Mouse (Mus musculus) ES-CJ7 (cell line): ENCODE data around the gene 4933403O08Rik.

Experiments
- DNase-seq: peaks from one replicate; pipeline ENCODE4 v3.0.0; 2011; ENCODE audit warnings: low read depth, low spot score

Gene 4933403O08Rik

GRCm38 (mm10) chrX:112238749-112239148 lies at the start of gene 4933403O08Rik:
TSS of gene 4933403O08Rik (plus strand) at chrX:112239049.
- no peak for DNase-seq

- no peak for DNase-seq
These were observed 4.1 kb downstream of the 4933403O08Rik start for GRCm38 (mm10) chrX:112242916-112243315.

DNA sequence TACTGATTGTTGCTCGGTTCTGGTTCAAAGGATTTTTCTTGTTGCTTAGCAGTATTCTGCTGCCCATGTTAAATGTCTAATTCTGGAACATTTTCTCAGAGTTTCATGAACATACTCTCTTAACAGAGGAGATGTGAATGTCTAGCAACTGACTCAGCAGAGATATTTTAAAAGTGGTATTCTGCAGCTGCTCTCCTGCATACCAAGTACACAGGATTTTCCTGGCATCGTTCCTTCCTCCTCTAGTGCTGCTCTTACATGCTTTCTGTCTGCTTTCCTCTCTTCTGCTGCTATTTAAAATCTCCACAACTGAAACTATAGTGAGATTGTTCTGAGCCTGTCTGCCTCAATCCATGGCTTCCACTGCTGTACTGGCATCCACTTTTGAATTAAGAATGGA lies 16.7 kb downstream of the 4933403O08Rik start:
- DNase-seq = no peak

GRCm38 (mm10) chrX:112273550-112273949 lies 34.7 kb downstream of the 4933403O08Rik start:
- DNase-seq = no peak
